Mouse (Mus musculus): ENCODE measurements at regions not wholly inside any gene's neighbourhood (a gene's known extent, or its start where the extent isn't known, plus 50 kb on each side); places are given as distances from the start of the nearest gene placed in this dataset.
A peak's percentile ranks its signal among the peaks of the same experiment; 100 is the strongest.

GRCm38 (mm10) chr17:91216429-91216828 is 123.6 kb upstream of the Nrxn1 start:
- no peaks in the 10 kb centered on the region for H3K27me3 ChIP-seq (ENCODE audit: control insufficient read depth, insufficient read depth, low read length, poor library complexity, severe bottlenecking)
- H3K4me1 ChIP-seq (ENCODE audit: control insufficient read depth, insufficient read depth, low read length): no peaks in the 10 kb centered on the region
- H3K9me3 ChIP-seq (replicated peaks; ENCODE audit: control insufficient read depth, insufficient read depth, low read length, poor library complexity, severe bottlenecking): no peaks in the 10 kb centered on the region
- H3K4me3 ChIP-seq (ENCODE audit: low read depth, low read length): no peak overlapping the region
- TF ChIP-seq CTCF (IDR thresholded peaks at IDR 0.05; ENCODE audit: low read depth, low read length) (peak; percentile 42), EP300 (IDR thresholded peaks at IDR 0.05; ENCODE audit: insufficient read depth, low read depth, low read length) (no peak), POLR2A (IDR thresholded peaks at IDR 0.05; ENCODE audit: insufficient read depth, low read length) (no peak)
- H3K36me3 ChIP-seq (ENCODE audit: control insufficient read depth, insufficient read depth, low read length, poor library complexity, severe bottlenecking): no peaks in the 10 kb centered on the region
- no peak overlapping the region for H3K27ac ChIP-seq (ENCODE audit: insufficient read depth, low read length)
- no peak overlapping the region for H3K9ac ChIP-seq (ENCODE audit: low read depth, poor library complexity, severe bottlenecking)

DNA sequence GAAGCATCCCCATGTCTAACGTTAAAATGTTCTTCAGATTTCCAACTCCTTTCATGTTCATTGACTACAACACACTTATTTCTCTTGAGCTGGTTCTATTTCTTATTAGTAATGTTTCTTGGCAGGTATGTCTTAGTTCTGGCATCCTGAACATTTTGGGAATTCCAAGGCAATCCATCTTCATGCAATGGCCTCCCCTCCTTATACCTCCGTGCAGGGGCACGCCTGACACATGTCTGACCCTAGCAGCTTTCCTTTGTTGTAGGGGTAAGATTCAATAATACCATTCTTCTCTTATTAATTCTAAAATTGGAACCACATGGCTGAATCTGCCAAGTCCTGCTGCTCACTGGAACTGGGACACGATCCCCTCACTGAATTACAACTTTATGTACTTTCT is 89.7 kb upstream of the Nrxn1 start:
- Histone ChIP-seq H3K9ac (ENCODE audit: low read depth, poor library complexity, severe bottlenecking) (no peak overlapping the region), H3K9me3 (replicated peaks; ENCODE audit: control insufficient read depth, insufficient read depth, low read length, poor library complexity, severe bottlenecking) (no peaks in the 10 kb centered on the region), H3K36me3 (ENCODE audit: control insufficient read depth, insufficient read depth, low read length, poor library complexity, severe bottlenecking) (no peaks in the 10 kb centered on the region), H3K27me3 (ENCODE audit: control insufficient read depth, insufficient read depth, low read length, poor library complexity, severe bottlenecking) (no peaks in the 10 kb centered on the region), H3K4me3 (ENCODE audit: low read depth, low read length) (no peak overlapping the region), H3K4me1 (ENCODE audit: control insufficient read depth, insufficient read depth, low read length) (no peaks in the 10 kb centered on the region), H3K27ac (ENCODE audit: insufficient read depth, low read length) (no peak overlapping the region)
- TF ChIP-seq EP300 (IDR thresholded peaks at IDR 0.05; ENCODE audit: insufficient read depth, low read depth, low read length): no peak
- TF ChIP-seq CTCF (IDR thresholded peaks at IDR 0.05; ENCODE audit: low read depth, low read length): no peak

- no peaks in the 10 kb centered on the region for H3K4me1 ChIP-seq (ENCODE audit: control insufficient read depth, insufficient read depth, low read length)
- H3K4me3 ChIP-seq (ENCODE audit: low read depth, low read length): no peak overlapping the region
- H3K36me3 ChIP-seq (ENCODE audit: control insufficient read depth, insufficient read depth, low read length, poor library complexity, severe bottlenecking): no peaks in the 10 kb centered on the region
- H3K27ac ChIP-seq (ENCODE audit: insufficient read depth, low read length): no peak overlapping the region
- no peaks in the 10 kb centered on the region for H3K27me3 ChIP-seq (ENCODE audit: control insufficient read depth, insufficient read depth, low read length, poor library complexity, severe bottlenecking)
- H3K9me3 ChIP-seq (replicated peaks; ENCODE audit: control insufficient read depth, insufficient read depth, low read length, poor library complexity, severe bottlenecking): no peaks in the 10 kb centered on the region
- TF ChIP-seq EP300 (IDR thresholded peaks at IDR 0.05; ENCODE audit: insufficient read depth, low read depth, low read length) (no peak), CTCF (IDR thresholded peaks at IDR 0.05; ENCODE audit: low read depth, low read length) (no peak), POLR2A (IDR thresholded peaks at IDR 0.05; ENCODE audit: insufficient read depth, low read length) (no peak)
- no peak overlapping the region for H3K9ac ChIP-seq (ENCODE audit: low read depth, poor library complexity, severe bottlenecking)
Measured at GRCm38 (mm10) chr17:91161834-91162233, 69.0 kb upstream of the Nrxn1 start.
